Mouse (Mus musculus) CD4-positive, CD25-positive, alpha-beta regulatory T cell, adult 4 months (primary cell): ENCODE data around the gene Col4a3bp. TPM values are rescaled to one million over a fixed set of nuclear protein-coding genes. Genes with fewer than 3 reads are reported as not detected.

Experiments
- polyA plus RNA-seq, 2 experiments: library from polyadenylated mRNA; unstranded; fragments of 100-300 nt; shearing (Covaris generic); gene quantifications; one replicate each; pipeline ENCODE4 v1.2.1; 2017

Gene Col4a3bp
- polyA plus RNA-seq, 2 experiments from 2014 or later: 6.3 to 10.1 TPM

Other genes starting within 250 kb of the Col4a3bp start
- gene Poc5, start 154.3 kb upstream of the Col4a3bp start, polyA plus RNA-seq: 10 to 100 TPM; 11.3 to 12.0 TPM
- gene Ankdd1b, start 71.4 kb upstream of the Col4a3bp start, polyA plus RNA-seq: not detected
- not detected for gene Gm17622, start 51.9 kb upstream of the Col4a3bp start, polyA plus RNA-seq
- 10 to 100 TPM; 22.2 to 24.7 TPM for gene Polk, start within 50 bp of the Col4a3bp start, polyA plus RNA-seq
- gene Hmgcr, start 128.3 kb downstream of the Col4a3bp start, polyA plus RNA-seq: 10 to 100 TPM; 55.7 to 79.5 TPM
- gene Ankrd31, start 205.7 kb downstream of the Col4a3bp start, polyA plus RNA-seq: not detected